Mouse (Mus musculus): ENCODE data around the gene Slc26a1. TPM values are rescaled to one million over a fixed set of nuclear protein-coding genes. Genes with fewer than 3 reads are reported as not detected.

The Slc26a1 gene
- polyA plus RNA-seq, 1 experiment from 2014 or later, result 1.5 TPM

- WGBS, result 53% methylated on average over 6 of the region's 6 CpGs
These were observed 33.8 kb upstream of the Slc26a1 start for GRCm38 (mm10) chr5:108708981-108709731.

GRCm38 (mm10) chr5:108708419-108708818, 33.0 kb upstream of the Slc26a1 start:
- Histone ChIP-seq H3K36me3 (ENCODE audit: control insufficient read depth, insufficient read depth, low read length) (peaks cover 26% of the 10 kb centered on the region), H3K27me3 (ENCODE audit: control insufficient read depth, insufficient read depth, low read length) (no peaks in the 10 kb centered on the region), H3K4me1 (ENCODE audit: control insufficient read depth, insufficient read depth, low read length) (peaks cover 4% of the 10 kb centered on the region; the same call in 1 of the 2 replicates), H3K27ac (ENCODE audit: low read depth, low read length) (no peak overlapping the region), H3K4me2 (replicated peaks; ENCODE audit: low read depth, low read length) (no peak overlapping the region), H3K4me3 (ENCODE audit: low read length) (no peak overlapping the region), H3K9me3 (ENCODE audit: control insufficient read depth, low read length) (no peaks in the 10 kb centered on the region), H3K9ac (ENCODE audit: low read depth, low read length) (no peak overlapping the region)
- 88% methylated on average over 1 of the region's 1 CpGs for WGBS
- no peak for ATAC-seq (ENCODE audit: low FRiP score, low TSS enrichment)

More at GRCm38 (mm10) chr5:108708981-108709731, 33.8 kb upstream of the Slc26a1 start:
- peaks cover 26% of the 10 kb centered on the region for H3K36me3 ChIP-seq (ENCODE audit: control insufficient read depth, insufficient read depth, low read length)
- H3K27ac ChIP-seq (ENCODE audit: low read depth, low read length), result no peak overlapping the region
- no peak for ATAC-seq (ENCODE audit: low FRiP score, low TSS enrichment)
- H3K4me2 ChIP-seq (replicated peaks; ENCODE audit: low read depth, low read length), result no peak overlapping the region
- no peak overlapping the region for H3K4me3 ChIP-seq (ENCODE audit: low read length)
- H3K9ac ChIP-seq (ENCODE audit: low read depth, low read length), result no peak overlapping the region
- no peaks in the 10 kb centered on the region for H3K4me1 ChIP-seq (ENCODE audit: control insufficient read depth, insufficient read depth, low read length)
- no peaks in the 10 kb centered on the region for H3K9me3 ChIP-seq (ENCODE audit: control insufficient read depth, low read length)
- no peaks in the 10 kb centered on the region for H3K27me3 ChIP-seq (ENCODE audit: control insufficient read depth, insufficient read depth, low read length)

- Histone ChIP-seq H3K9me3 (ENCODE audit: control insufficient read depth, low read length) (no peaks in the 10 kb centered on the region), H3K4me2 (replicated peaks; ENCODE audit: low read depth, low read length) (no peak overlapping the region), H3K4me3 (ENCODE audit: low read length) (no peak overlapping the region), H3K36me3 (ENCODE audit: control insufficient read depth, insufficient read depth, low read length) (peaks cover 30% of the 10 kb centered on the region), H3K4me1 (ENCODE audit: control insufficient read depth, insufficient read depth, low read length) (peaks cover 7% of the 10 kb centered on the region; the same call in 1 of the 2 replicates), H3K27ac (ENCODE audit: low read depth, low read length) (no peak overlapping the region), H3K27me3 (ENCODE audit: control insufficient read depth, insufficient read depth, low read length) (no peaks in the 10 kb centered on the region), H3K9ac (ENCODE audit: low read depth, low read length) (no peak overlapping the region)
- WGBS, result 78% methylated on average over 2 of the region's 2 CpGs
- ATAC-seq (ENCODE audit: low FRiP score, low TSS enrichment), result no peak
These were observed 32.4 kb upstream of the Slc26a1 start for GRCm38 (mm10) chr5:108707758-108708157.

- no peak overlapping the region for H3K4me3 ChIP-seq (ENCODE audit: low read length)
- 56% methylated on average over 12 of the region's 12 CpGs for whole genome bisulfite sequencing
- no peaks in the 10 kb centered on the region for H3K9me3 ChIP-seq (ENCODE audit: control insufficient read depth, low read length)
- peaks cover 30% of the 10 kb centered on the region for H3K36me3 ChIP-seq (ENCODE audit: control insufficient read depth, insufficient read depth, low read length)
- no peaks in the 10 kb centered on the region for H3K27me3 ChIP-seq (ENCODE audit: control insufficient read depth, insufficient read depth, low read length)
- H3K9ac ChIP-seq (ENCODE audit: low read depth, low read length), result no peak overlapping the region
- H3K4me2 ChIP-seq (replicated peaks; ENCODE audit: low read depth, low read length), result no peak overlapping the region
- H3K4me1 ChIP-seq (ENCODE audit: control insufficient read depth, insufficient read depth, low read length), result peaks cover 34% of the 10 kb centered on the region
- H3K27ac ChIP-seq (ENCODE audit: low read depth, low read length), result no peak overlapping the region
- ATAC-seq (ENCODE audit: low FRiP score, low TSS enrichment), result 0 out of 2 replicates have a peak, but pooled peaks have one; percentile 2
These were observed 28.6 kb upstream of the Slc26a1 start for GRCm38 (mm10) chr5:108703754-108704626.

- WGBS, result 42% methylated on average over 10 of the region's 10 CpGs
- Histone ChIP-seq H3K36me3 (ENCODE audit: control insufficient read depth, insufficient read depth, low read length) (peaks cover 24% of the 10 kb centered on the region), H3K4me1 (ENCODE audit: control insufficient read depth, insufficient read depth, low read length) (peaks cover 48% of the 10 kb centered on the region), H3K4me2 (replicated peaks; ENCODE audit: low read depth, low read length) (peak overlapping the region; percentile 19), H3K4me3 (ENCODE audit: low read length) (no peak overlapping the region), H3K27ac (ENCODE audit: low read depth, low read length) (peak overlapping the region; percentile 78), H3K27me3 (ENCODE audit: control insufficient read depth, insufficient read depth, low read length) (no peaks in the 10 kb centered on the region), H3K9me3 (ENCODE audit: control insufficient read depth, low read length) (no peaks in the 10 kb centered on the region), H3K9ac (ENCODE audit: low read depth, low read length) (peak overlapping the region; percentile 12; the same call in 1 of the 2 replicates)
- peak; percentile 56; the same call in 1 of the 2 replicates for ATAC-seq (ENCODE audit: low FRiP score, low TSS enrichment)
These were observed 26.1 kb upstream of the Slc26a1 start for GRCm38 (mm10) chr5:108701341-108702021.

GRCm38 (mm10) chr5:108700346-108700745, 25.0 kb upstream of the Slc26a1 start:
- WGBS, result 27% methylated on average over 3 of the region's 3 CpGs
- no peak overlapping the region for H3K4me3 ChIP-seq (ENCODE audit: low read length)
- H3K4me1 ChIP-seq (ENCODE audit: control insufficient read depth, insufficient read depth, low read length), result peaks cover 54% of the 10 kb centered on the region
- no peaks in the 10 kb centered on the region for H3K9me3 ChIP-seq (ENCODE audit: control insufficient read depth, low read length)
- H3K4me2 ChIP-seq (replicated peaks; ENCODE audit: low read depth, low read length), result no peak overlapping the region
- peak overlapping the region; percentile 78 for H3K27ac ChIP-seq (ENCODE audit: low read depth, low read length)
- peaks cover 13% of the 10 kb centered on the region for H3K36me3 ChIP-seq (ENCODE audit: control insufficient read depth, insufficient read depth, low read length)
- peak; percentile 13; the same call in 1 of the 2 replicates for ATAC-seq (ENCODE audit: low FRiP score, low TSS enrichment)
- no peak overlapping the region for H3K9ac ChIP-seq (ENCODE audit: low read depth, low read length)
- no peaks in the 10 kb centered on the region for H3K27me3 ChIP-seq (ENCODE audit: control insufficient read depth, insufficient read depth, low read length)

GRCm38 (mm10) chr5:108697341-108697753, 22.0 kb upstream of the Slc26a1 start:
- H3K36me3 ChIP-seq (ENCODE audit: control insufficient read depth, insufficient read depth, low read length), result no peaks in the 10 kb centered on the region
- H3K4me1 ChIP-seq (ENCODE audit: control insufficient read depth, insufficient read depth, low read length), result peaks cover 61% of the 10 kb centered on the region
- no peaks in the 10 kb centered on the region for H3K27me3 ChIP-seq (ENCODE audit: control insufficient read depth, insufficient read depth, low read length)
- H3K9me3 ChIP-seq (ENCODE audit: control insufficient read depth, low read length), result no peaks in the 10 kb centered on the region
- 17% methylated on average over 4 of the region's 4 CpGs for WGBS
- no peak overlapping the region for H3K4me2 ChIP-seq (replicated peaks; ENCODE audit: low read depth, low read length)
- H3K4me3 ChIP-seq (ENCODE audit: low read length), result no peak overlapping the region
- H3K27ac ChIP-seq (ENCODE audit: low read depth, low read length), result 0 out of 2 replicates have a peak overlapping the region, but pooled peaks have one; percentile 11
- H3K9ac ChIP-seq (ENCODE audit: low read depth, low read length), result peak overlapping the region; percentile 8; the same call in 1 of the 2 replicates
- no peak for ATAC-seq (ENCODE audit: low FRiP score, low TSS enrichment)

GRCm38 (mm10) chr5:108696542-108696941, 21.2 kb upstream of the Slc26a1 start:
- WGBS, result 82% methylated on average over 3 of the region's 3 CpGs
- Histone ChIP-seq H3K4me3 (ENCODE audit: low read length) (no peak overlapping the region), H3K36me3 (ENCODE audit: control insufficient read depth, insufficient read depth, low read length) (no peaks in the 10 kb centered on the region), H3K4me2 (replicated peaks; ENCODE audit: low read depth, low read length) (no peak overlapping the region), H3K4me1 (ENCODE audit: control insufficient read depth, insufficient read depth, low read length) (peaks cover 54% of the 10 kb centered on the region), H3K9ac (ENCODE audit: low read depth, low read length) (no peak overlapping the region), H3K9me3 (ENCODE audit: control insufficient read depth, low read length) (no peaks in the 10 kb centered on the region), H3K27ac (ENCODE audit: low read depth, low read length) (no peak overlapping the region), H3K27me3 (ENCODE audit: control insufficient read depth, insufficient read depth, low read length) (no peaks in the 10 kb centered on the region)
- no peak for ATAC-seq (ENCODE audit: low FRiP score, low TSS enrichment)
